Mouse (Mus musculus) small intestine, adult 2 months (tissue): Measurements from ENCODE around the gene Gjd3.

ENCODE experiments used
- CTCF ChIP-seq: fragments of 200-500 bp; IDR thresholded peaks from 2 replicates; pipeline ENCODE4 v1.5.1; 2012; ENCODE audit warnings: low read depth, mild to moderate bottlenecking, control low read depth, inconsistent platforms, low read length, moderate library complexity, mixed read lengths; ENCODE audit not compliant: insufficient replicate concordance, insufficient read length; ENCODE audit errors: extremely low read depth
- POLR2A ChIP-seq: fragments of 200-500 bp; IDR thresholded peaks from 2 replicates; pipeline ENCODE4 v1.6.1; 2012; ENCODE audit warnings: low read depth, mild to moderate bottlenecking, control low read depth, inconsistent platforms, low read length, moderate library complexity

DNA sequence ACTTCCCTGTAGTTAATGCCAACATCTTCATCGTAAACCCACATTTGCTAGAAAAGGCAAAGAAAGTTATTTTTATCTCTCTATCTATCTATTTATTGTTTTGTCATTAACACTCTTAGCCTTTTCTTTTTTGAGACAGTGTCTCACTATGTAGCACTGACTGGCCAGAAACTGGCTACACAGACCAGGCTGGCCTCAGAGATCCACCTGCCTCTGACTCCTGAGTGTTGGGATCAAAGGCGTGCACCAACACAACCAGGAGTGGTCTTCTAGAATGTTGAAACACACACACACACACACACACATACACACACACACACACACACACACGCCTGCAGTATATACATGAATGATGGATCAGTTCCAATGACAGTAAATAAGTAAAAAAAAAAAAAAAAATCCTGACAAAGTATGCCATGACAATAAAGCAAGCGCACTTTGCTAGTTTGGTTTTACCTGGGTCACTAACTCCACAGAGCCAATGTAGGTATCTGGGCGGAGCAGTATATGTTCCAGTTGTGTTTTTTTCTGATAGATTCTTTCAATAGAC is 39.6 kb upstream of the Gjd3 start:
- TF ChIP-seq CTCF (no peak), POLR2A (no peak)
